Mouse (Mus musculus) telencephalon, adult 2 months (tissue): Measurements from ENCODE around the gene Hspd1.
"Not testable (repeated sequence)": the region's sequence is repeated elsewhere in the genome, so short reads cannot be mapped to it uniquely, and the experiment has no call there.

Source experiments
- DNase-seq: peaks from one replicate; pipeline ENCODE4 v3.0.0-alpha.2; 2011; ENCODE audit warnings: low read depth, low spot score

The Hspd1 gene

GRCm38 (mm10) chr1:55087932-55088610 lies at the start of gene Hspd1, which contains the start of gene Hspe1:
Hspd1 (minus strand) TSS chr1:55088243.
Hspe1 (plus strand) TSS chr1:55088132.
- DNase-seq = peak; percentile 94

- DNase-seq = no peak
Observed at GRCm38 (mm10) chr1:55135846-55136245, 47.8 kb upstream of the Hspd1 start.

- DNase-seq = no peak
Observed at GRCm38 (mm10) chr1:55134301-55134700, 46.3 kb upstream of the Hspd1 start.

GRCm38 (mm10) chr1:55133173-55133572 lies 45.1 kb upstream of the Hspd1 start:
- DNase-seq = no peak

- no peak for DNase-seq
Observed at GRCm38 (mm10) chr1:55132308-55132707, 44.3 kb upstream of the Hspd1 start.

- no peak for DNase-seq
Observed at GRCm38 (mm10) chr1:55131424-55132014, 43.5 kb upstream of the Hspd1 start.

GRCm38 (mm10) chr1:55130943-55131401 lies 42.9 kb upstream of the Hspd1 start, which contains the start of gene Mob4:
Mob4 (plus strand) TSS chr1:55131231.
- peak; percentile 93 for DNase-seq

- no peak for DNase-seq
Observed at GRCm38 (mm10) chr1:55130190-55130916, 42.3 kb upstream of the Hspd1 start.

GRCm38 (mm10) chr1:55129716-55130115 lies 41.7 kb upstream of the Hspd1 start:
- DNase-seq = no peak

- DNase-seq = not testable (repeated sequence)
Observed at GRCm38 (mm10) chr1:55124136-55124535, 36.1 kb upstream of the Hspd1 start.

- no peak for DNase-seq
Observed at GRCm38 (mm10) chr1:55123561-55123960, 35.5 kb upstream of the Hspd1 start.

- no peak for DNase-seq
Observed at GRCm38 (mm10) chr1:55123046-55123445, 35.0 kb upstream of the Hspd1 start.

GRCm38 (mm10) chr1:55109066-55109766 lies 21.2 kb upstream of the Hspd1 start:
- DNase-seq = no peak

- DNase-seq = no peak
Observed at GRCm38 (mm10) chr1:55108473-55108872, 20.4 kb upstream of the Hspd1 start.

GRCm38 (mm10) chr1:55107644-55108043 lies 19.6 kb upstream of the Hspd1 start:
- DNase-seq = no peak

- DNase-seq = no peak
Observed at GRCm38 (mm10) chr1:55106919-55107585, 19.0 kb upstream of the Hspd1 start.

GRCm38 (mm10) chr1:55092469-55092868 lies 4.4 kb upstream of the Hspd1 start:
- DNase-seq = no peak

GRCm38 (mm10) chr1:55092056-55092455 lies 4.0 kb upstream of the Hspd1 start:
- DNase-seq = no peak

GRCm38 (mm10) chr1:55089498-55090064 lies 1.5 kb upstream of the Hspd1 start:
- no peak for DNase-seq

- DNase-seq = no peak
Observed at GRCm38 (mm10) chr1:55088611-55089497, 811 bp upstream of the Hspd1 start.
